Mouse (Mus musculus) 3T3-L1 (cell line): ENCODE data around the gene Cfap45.

Experiments
- DNase-seq: peaks from one replicate; pipeline ENCODE4 v3.0.0-alpha.2; 2015; ENCODE audit warnings: low read depth, low spot score

The Cfap45 gene

GRCm38 (mm10) chr1:172562641-172563464 is 42.3 kb downstream of the Cfap45 start:
- peak; percentile 45 for DNase-seq

GRCm38 (mm10) chr1:172563465-172563828 is 42.8 kb downstream of the Cfap45 start:
- DNase-seq: no peak

GRCm38 (mm10) chr1:172566131-172566530 is 45.5 kb downstream of the Cfap45 start:
- no peak for DNase-seq

- DNase-seq: no peak
These were observed 47.2 kb downstream of the Cfap45 start for GRCm38 (mm10) chr1:172567758-172568157.

GRCm38 (mm10) chr1:172580116-172580515 is 59.5 kb downstream of the Cfap45 start:
- peak; percentile 97 for DNase-seq

- DNase-seq: no peak
These were observed 61.8 kb downstream of the Cfap45 start for GRCm38 (mm10) chr1:172582436-172582835.

GRCm38 (mm10) chr1:172584271-172584670 is 63.7 kb downstream of the Cfap45 start:
- no peak for DNase-seq

GRCm38 (mm10) chr1:172585026-172585425 is 64.4 kb downstream of the Cfap45 start:
- no peak for DNase-seq

GRCm38 (mm10) chr1:172585612-172586567 is 65.3 kb downstream of the Cfap45 start:
- DNase-seq: no peak

DNA sequence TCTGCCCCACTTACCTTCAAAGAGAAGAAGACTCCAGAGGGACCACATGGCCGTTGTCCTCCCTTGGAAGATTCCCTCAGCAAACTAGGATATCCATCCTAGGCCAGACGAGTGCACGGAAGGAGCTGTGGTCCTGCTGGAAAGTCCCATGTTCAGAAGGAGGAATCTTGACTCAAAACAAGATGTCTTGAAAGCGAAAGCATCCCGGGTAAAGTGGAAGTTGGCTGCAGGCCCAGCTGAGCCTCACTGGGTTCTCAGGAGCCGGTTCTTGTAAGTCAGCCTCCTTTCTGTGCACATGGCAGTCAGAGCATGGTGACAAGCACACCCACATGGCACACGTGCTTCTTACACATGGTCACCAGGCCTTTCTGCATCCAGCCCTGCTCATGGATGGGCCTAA is 69.8 kb downstream of the Cfap45 start, which contains the start of gene Slamf8:
Slamf8 (minus strand) TSS at position 184 of the 400 bp plus-strand sequence.
- DNase-seq: peak; percentile 58

DNA sequence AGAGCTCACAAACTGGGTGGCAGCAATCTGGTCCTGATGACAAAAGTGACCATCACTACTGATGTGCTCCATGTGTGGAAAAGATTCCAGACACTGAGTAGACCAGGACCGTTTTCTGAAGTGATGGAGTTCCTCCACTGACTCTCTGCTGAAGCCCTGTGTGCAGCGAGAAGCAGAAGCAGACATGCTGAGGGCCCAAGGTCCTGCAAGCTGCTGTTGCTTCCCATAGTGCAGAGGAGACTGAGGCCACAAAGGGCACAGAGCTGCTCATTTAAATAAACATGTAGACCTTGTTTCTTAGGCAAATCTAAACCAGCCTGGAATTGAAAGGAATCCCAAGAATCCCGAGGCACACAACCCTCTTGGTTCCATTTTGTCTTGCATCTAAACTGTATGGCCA is 72.7 kb downstream of the Cfap45 start:
- no peak for DNase-seq

DNA sequence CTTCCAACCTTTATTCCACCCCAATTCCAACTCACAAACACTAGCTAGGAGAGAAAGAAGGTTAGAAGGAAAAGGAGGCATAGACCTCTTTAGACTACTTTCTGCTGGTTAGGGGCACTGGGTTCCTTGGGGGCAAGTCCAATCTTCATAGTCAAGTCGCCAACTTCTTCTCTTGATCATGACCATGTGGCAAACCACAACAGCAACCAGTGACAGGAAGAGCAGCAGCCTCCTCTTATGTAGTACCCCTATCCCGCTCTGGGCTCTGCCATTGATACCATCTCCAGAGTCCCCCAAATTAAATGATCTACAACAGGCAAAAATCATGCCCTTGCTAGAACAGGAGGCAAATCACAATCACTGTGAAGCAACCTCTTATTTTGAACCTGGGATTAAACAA is 73.4 kb downstream of the Cfap45 start:
- no peak for DNase-seq

- peak; percentile 68 for DNase-seq
These were observed 73.9 kb downstream of the Cfap45 start for GRCm38 (mm10) chr1:172594495-172594894.
